Mouse (Mus musculus) inflammation-experienced regulatory T-cells, adult 6 months (primary cell): Measurements from ENCODE around the gene Vps37d. TPM values are rescaled to one million over a fixed set of nuclear protein-coding genes. Genes with fewer than 3 reads are reported as not detected.
A peak's percentile ranks its signal among the peaks of the same experiment; 100 is the strongest.

Experiments
- ATAC-seq: one replicate; pipeline ENCODE4 v1.8.0; 2017
- polyA plus RNA-seq, 3 experiments: library from polyadenylated mRNA; unstranded; fragments of 100-300 nt; shearing (Covaris generic); gene quantifications; one replicate each; pipeline ENCODE4 v1.2.1; 2017

Gene Vps37d
- polyA plus RNA-seq, 3 experiments from 2014 or later: not detected

DNA sequence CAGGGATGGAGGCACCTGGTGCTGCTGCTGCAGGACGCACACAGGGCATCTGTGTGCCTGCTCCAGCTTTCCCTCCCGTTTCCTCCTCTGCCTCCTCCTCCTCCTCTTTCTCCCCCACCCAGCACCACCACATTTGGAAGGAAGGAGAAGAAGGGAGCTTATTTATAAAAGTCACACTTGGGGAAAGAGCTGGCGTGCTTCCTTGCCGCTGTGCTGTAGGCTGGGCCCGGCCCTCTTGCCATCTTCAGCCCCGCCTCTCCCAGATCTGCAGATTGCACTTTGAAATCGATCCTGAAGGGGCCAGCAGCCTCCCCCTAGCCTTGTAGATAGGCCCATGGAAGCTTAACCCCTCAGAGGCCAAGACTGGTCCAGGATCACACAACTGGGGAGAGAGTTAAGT, 52.2 kb downstream of the Vps37d start:
- no peak for ATAC-seq

- peak; percentile 77 for ATAC-seq
Observed at GRCm38 (mm10) chr5:135024665-135025224, 53.3 kb downstream of the Vps37d start.

GRCm38 (mm10) chr5:135023344-135024173, 54.5 kb downstream of the Vps37d start, which contains the start of gene Stx1a:
TSS of gene Stx1a (plus strand) at chr5:135023482.
- peak; percentile 44 for ATAC-seq

Other genes starting within 250 kb of the Vps37d start
- not detected for gene Tmem270, start 171.5 kb downstream of the Vps37d start, polyA plus RNA-seq
- not detected for gene Cldn13, start 162.7 kb downstream of the Vps37d start, polyA plus RNA-seq
- gene Mettl27, start 145.9 kb downstream of the Vps37d start, polyA plus RNA-seq: 10 to 100 TPM in 2 of 3 experiments, 1 to 10 TPM in 1; 6.3 to 17.2 (median 12.0) TPM
- gene Cldn4, start 131.3 kb downstream of the Vps37d start, polyA plus RNA-seq: not detected
- gene Cldn3, start 92.1 kb downstream of the Vps37d start, polyA plus RNA-seq: not detected
- 10 to 100 TPM; 26.7 to 80.0 (median 60.4) TPM for gene Abhd11, start 69.1 kb downstream of the Vps37d start, polyA plus RNA-seq
- gene Stx1a, start 54.8 kb downstream of the Vps37d start, polyA plus RNA-seq: 10 to 100 TPM in 2 of 3 experiments, 1 to 10 TPM in 1; 4.4 to 24.9 (median 20.8) TPM
- 10 to 100 TPM; 18.9 to 32.0 (median 30.4) TPM for gene Dnajc30, start 14.1 kb downstream of the Vps37d start, polyA plus RNA-seq
- 10 to 100 TPM; 63.3 to 71.1 (median 67.0) TPM for gene Bud23, start 13.3 kb downstream of the Vps37d start, polyA plus RNA-seq
- gene Mlxipl, start 11.6 kb upstream of the Vps37d start, polyA plus RNA-seq: not detected
- 1 to 10 TPM; 5.2 to 9.2 (median 5.8) TPM for gene Tbl2, start 71.4 kb upstream of the Vps37d start, polyA plus RNA-seq
- gene Bcl7b, start 90.0 kb upstream of the Vps37d start, polyA plus RNA-seq: 10 to 100 TPM; 39.0 to 55.4 (median 54.2) TPM
- 10 to 100 TPM; 25.0 to 27.5 (median 26.0) TPM for gene Baz1b, start 109.0 kb upstream of the Vps37d start, polyA plus RNA-seq
- under 1 TPM in 1 of 3 experiments, not detected in 2; 0.15 TPM for gene Fzd9, start 173.0 kb upstream of the Vps37d start, polyA plus RNA-seq